Mouse (Mus musculus) ES-CJ7 (cell line): Measurements from ENCODE around the gene Pirb.
A peak's percentile ranks its signal among the peaks of the same experiment; 100 is the strongest.

Experiments
- DNase-seq: peaks from one replicate; pipeline ENCODE4 v3.0.0; 2011; ENCODE audit warnings: low read depth, low spot score

Pirb gene

DNA sequence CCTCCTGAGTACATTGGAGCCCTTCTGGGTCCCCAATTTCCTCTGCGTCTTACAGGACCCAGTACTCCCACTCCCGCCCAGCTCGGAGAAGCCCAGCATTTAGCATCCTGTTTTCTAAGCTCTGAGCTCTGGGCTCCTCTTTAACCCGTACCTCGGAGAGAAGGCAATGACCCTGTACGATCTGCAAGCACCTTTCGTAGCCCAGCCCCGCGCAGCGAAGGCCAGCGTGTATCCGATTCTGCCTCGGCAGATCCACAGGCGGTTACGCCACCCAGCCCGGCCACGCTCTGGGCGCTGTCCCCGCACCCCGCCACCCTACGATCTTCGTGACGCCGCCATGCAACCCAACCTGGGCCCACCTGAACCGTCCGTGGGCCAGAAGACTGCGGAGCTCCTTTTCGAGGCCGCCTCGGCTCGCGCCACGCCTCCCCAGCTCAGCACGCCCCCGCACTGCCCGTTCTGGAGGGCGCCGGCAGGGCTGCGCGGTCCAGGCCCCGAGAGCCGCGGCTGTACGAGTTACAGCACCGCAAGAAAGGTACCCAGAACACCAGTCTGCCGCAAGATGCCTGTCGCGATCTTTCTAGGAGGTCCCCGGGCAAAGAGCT lies 27.7 kb downstream of the Pirb start, which contains the start of gene Tsen34:
Gene Tsen34 (plus strand): TSS at position 482 of the 605 bp plus-strand sequence.
- DNase-seq: no peak

DNA sequence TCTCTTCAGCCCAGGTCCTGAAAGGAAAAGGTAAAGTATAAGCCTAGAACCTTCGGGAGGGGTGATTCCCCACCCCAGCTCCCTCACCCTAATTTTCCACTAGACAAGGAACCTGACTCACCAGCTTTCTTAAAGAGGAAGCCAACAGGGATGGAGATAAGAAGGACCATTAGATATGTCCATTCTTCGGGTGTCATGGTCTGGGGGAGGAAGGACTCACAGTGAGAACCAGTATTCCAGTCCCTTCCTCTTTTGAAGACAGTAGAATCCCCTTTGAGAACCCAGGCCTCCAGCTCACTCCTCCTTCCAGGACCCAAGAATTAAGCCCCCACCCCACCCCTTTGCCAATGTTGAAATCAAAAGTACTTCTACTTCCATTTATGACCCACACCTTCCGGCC lies 28.3 kb downstream of the Pirb start:
- no peak for DNase-seq

DNA sequence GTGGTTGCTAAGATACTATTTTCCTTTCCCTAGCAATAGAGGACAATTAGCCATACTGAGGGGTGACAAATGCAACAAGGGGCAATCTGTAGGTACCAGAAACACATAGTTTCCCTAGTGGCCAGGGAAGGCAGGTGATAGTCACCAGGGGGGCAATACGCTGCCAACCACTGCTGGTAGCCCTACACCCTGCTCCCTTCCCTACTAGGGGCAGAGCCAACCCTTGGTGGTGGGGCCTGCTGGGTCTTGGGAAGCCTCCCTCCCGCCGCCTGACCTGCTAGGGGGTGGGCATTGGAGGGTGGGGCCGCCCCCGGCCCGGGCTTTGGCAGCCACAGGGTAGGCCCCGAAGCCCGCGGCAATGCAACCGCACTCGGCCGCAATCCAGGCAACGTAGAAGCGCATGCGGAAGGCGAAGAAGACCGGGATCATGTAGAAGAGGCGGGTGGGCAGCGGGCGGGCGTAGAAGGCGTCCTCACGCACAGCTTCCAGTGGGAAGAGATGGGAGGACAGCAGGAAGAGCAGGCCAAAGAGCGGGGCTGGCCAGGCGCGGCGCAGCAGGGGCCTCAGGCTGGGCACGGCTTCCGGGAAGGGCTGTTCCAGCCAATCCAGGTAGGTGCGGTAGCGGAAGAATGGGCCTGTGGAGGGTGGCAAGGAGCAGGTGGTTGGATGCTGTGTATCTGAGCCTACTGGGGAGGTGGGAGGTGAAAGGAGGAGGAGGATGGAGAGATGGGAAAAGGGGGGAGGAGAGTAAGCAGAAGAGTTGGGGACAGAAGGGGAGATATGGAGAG lies 34.6 kb downstream of the Pirb start:
- no peak for DNase-seq

DNA sequence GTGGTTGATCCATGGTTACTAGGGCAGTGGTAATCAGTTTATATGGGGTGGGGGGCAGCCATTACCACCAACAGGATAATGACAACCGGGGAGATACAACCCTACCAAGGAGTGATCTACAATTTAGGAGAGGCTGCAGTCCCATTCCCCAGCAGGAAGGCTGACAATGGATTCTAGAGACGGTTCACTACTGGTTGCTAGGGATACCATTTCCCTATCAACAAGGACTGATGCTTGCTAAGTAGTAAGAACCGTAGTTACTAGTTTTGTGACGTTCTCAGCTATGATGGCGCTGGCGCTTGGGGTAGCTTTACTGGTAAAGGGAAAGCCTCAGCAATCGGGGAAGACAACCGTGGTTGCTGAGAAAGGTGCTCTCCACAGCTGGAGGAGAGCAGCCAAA lies 35.5 kb downstream of the Pirb start:
- DNase-seq: no peak

DNA sequence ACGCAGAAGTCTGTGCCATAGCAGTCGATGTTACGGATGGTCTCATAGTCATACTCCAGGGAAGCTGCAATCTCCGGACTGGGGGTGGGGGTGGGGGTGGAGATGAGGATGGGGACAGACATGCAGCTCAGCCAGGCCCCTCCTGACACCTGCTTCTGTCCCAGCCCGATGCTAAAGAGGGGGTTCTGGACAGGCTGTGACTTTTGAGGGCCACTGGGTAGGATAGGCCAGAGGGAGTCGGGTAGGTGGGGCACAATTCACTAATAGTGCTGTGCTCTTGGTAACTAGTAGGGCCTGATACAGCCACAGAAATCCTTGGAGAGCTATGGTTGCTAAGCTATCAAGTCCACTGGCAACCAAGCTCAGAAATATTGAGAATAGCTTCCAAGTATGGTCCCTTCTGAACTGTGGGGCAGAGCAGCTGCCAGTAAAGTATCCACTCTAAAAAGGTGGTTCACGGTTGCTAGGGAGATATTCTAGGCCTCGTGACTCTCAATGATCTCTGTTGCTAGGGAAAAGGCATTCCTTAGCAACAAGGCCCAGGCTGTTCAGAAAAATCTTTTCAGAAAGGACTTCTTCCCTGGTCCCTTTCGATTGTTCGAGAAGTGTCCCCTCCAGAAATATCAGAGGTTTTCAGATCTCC lies 36.2 kb downstream of the Pirb start:
- no peak for DNase-seq

DNA sequence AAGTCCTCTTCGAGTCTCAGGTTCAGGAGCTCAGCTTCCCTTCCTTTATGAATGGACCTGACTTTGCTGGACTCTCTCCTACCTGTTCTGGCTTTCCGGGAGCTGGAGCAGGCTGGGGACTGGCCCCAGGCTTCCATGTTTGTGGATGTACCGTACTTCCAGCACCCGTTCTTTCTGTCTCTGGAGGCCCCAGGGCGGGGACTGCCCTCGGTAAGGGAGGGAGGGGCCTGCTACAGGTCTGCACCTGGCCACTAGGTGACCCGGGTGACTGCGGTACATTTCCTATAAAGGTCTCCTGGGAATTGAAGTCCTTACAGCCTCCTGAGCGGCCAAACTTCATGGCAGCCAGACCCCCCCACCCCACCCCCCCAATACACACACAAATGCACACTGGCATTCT lies 42.8 kb downstream of the Pirb start, which contains the start of gene Tmc4:
Gene Tmc4 (minus strand): TSS at position 212 of the 400 bp plus-strand sequence.
- DNase-seq: no peak

DNA sequence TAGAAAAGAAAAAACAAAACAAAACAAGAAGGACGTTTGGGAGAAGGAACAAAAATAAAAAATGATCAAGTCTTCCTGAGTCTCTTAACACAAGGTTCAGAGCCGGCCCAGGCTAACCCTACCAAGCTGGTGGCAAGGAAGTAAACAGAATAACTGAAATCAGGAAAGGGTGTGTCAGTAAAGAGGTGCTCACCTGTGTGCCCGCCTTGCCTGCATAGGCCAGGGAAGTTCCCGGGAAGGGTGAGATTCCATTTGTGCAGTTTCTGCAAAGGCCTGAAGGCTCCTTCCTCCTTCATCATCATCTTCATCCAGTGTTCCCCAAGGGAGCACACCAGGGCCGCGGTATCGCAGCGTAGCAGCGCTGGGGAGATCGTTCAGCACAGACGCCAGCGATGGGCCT lies 43.8 kb downstream of the Pirb start:
- no peak for DNase-seq

DNA sequence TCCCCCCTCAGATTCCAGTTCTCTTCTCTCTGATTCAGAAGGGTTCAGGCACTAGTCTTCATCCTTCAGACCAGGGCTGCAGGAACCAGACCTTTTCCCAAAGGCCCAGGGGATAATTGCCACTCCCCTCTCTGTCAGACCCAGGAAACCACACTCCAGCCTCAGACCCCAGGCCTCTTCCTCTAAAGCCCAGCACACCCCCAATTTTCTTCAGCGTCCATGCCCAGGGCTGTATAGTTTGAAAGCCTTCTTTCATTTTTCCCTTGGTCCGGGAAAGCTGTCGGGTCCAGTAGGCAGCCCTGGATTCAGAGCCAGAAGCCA lies 45.0 kb downstream of the Pirb start:
- no peak for DNase-seq

DNA sequence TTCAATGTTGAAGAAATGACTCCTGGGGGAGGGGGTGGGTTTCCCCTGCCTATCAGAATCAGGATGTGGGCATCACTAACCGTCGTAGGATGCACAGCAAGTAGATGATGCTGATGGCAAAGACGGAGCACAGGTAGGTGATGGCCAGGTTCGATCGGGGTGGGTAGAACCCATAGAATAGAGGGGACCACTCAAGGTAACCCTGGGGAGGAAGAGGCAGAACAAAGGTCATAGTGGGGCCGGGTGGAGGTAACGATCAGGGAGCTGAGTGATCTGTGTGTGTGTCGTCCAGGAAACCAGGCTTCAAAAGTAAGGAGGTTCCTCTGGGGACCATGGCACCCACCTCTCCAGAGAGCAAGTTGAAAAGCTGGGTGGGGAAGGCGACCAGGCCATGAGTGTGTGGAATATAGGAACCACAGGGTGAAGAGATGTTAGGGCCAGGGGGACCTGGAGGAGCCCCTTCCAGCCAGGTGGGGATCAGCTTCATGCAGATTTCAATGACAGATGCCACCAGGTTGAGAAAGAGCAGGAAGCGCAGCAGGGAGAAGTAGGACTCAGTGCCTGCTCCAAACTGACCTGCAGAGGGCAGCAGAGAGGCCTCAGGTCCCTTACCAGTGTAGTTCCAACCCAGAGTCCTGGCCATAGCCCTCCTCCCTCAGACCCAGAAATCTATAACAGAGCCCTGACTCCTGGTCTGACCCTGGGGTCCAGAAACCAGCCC lies 45.5 kb downstream of the Pirb start:
- DNase-seq: peak; percentile 89

DNA sequence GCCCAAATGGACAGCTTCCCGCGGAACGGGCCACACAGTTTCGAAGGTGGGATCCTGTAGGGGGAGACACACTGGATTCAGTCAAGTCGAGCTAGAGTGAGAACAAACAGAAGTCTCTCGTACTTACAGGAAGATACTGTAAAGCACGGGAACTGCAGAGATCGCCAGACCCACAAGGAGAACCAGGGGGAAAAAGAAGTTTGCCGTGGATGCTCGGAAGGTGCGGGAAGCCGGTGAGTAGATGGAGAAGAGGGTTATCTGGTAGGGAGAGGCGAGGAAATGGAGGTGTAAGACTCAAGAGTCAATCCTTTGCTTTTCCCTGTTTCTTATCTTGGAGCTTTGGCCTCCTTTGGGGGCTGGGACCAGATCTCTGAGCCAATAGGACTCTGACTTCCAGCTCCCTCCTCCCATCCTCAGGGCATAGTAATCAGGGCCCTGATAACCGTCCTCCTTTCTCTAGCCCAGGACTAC lies 53.2 kb downstream of the Pirb start:
- DNase-seq: peak; percentile 75

DNA sequence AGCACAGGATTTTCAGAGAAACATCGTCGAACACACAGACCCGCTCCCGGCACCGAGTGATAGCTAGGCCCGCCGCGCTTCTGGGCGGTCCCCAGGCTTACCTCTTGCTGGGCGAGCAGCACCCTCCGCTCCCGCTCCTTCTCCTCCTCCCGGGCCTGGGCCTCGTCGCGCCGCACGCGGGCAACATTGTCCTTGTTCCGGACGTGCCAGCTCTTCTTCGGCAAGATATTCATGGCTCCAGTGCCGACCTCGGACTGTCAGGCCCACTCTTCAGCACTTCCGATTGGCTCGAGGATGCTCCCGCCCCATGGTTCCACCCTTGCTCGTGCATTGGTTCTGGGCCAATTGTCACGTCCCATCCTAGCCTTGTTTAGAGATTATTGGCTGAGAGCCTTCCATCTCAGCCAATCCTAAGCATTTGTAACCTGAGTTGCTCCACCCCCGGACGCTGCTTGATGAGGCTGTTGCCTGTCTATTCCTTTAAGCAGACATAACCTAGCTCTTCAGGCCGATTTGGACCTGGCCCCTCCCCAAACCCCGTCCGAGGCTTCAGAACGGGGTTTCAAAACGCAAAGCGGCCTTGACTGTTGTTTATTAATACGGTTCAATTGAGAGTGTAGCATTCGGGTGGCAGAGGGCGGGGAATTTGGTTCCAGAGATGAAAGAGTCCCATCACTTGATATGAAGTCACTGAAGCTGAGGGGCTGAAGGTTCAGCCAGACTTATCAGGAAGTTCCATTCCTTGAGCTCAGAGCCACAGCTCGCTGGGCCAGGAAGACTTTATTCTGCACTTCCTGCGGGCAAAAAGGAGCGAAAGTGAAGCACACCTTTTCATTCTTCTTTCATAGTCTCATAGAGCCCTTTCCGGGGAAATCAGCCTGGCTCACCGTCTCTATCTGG lies 54.7 kb downstream of the Pirb start, which contains the start of gene Leng1:
Gene Leng1 (minus strand): TSS at position 626 of the 900 bp plus-strand sequence.
- DNase-seq: peak; percentile 97

DNA sequence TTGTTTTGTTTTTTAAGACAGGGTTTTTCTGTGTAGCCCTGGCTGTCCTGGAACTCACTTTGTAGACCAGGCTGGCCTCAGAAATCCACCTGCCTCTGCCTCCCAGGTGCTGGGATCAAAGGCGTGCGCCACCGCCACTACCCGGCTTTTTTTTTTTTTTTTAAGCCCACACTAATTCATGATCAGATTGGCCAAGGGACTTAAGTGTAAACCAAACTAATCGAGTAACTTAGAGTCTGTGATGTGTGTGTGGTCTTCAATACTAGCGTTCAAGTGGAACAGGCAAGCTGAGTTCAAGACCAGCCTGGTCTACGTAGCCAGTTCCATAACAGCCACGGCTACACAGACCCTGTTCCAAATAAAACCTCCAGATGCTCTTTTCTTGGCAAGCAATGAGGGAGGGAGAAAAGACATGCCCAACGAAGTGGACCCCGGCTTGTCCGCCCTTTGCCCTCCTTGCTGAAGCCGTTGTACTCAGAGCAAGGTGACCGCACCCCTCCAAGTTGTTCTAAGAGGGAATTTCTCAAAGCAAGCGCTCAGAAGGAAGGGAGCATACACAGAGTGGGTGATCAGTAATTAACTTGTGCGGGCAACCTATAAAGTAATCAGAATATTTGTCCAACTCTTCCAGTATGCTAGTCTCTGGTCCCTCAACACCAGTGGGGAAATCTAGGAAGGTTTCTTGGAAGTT lies 55.5 kb downstream of the Pirb start:
- no peak for DNase-seq
